8 mouse cellular contexts compared by ENCODE assay signal in the genomic region with DNA sequence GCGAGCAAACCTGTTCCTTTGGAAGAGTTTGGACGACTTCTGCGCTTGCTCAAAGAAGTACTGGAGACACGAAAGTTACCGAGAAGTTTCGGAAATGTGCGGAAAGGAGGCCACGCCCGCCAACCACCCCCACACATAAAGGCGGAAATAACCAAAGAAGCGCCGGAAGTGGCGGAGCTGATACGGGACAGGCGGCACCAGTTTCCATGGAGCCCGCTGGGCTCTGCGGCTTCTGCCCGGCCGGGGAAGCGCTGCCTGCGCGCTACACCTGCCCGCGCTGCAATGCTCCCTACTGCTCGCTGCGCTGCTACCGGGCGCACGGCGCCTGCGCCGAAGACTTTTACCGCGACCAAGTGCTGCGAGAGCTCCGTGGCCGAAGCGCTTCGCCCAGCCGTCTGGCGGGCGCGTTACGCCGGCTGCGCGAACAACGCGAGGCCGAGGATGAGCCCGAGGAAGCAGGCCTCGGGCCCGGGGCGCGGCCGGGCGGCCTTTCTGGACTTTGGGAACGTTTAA. TPM values are rescaled to one million over a fixed set of nuclear protein-coding genes. Genes with fewer than 3 reads are reported as not detected.
DNase-seq lines count a peak whose midpoint lies in the region; ATAC-seq lines count a peak whose summit lies in the region.

Gene Znhit2, plus strand, starts transcription at position 172 of the 513 bp plus-strand sequence.

- no peaks in the 10 kb centered on the region for H3K9me3 ChIP-seq in megakaryocyte, embryonic 14.5 days

- peak; percentile 83 for ATAC-seq in activated CD4-positive, CD25-positive, alpha-beta regulatory T cell, adult 4 months
- ATAC-seq in common myeloid progenitor, adult 5-6 weeks (replicated peaks; ENCODE audit: low read depth, poor library complexity, severe bottlenecking): peak; percentile 74

- H3K36me3 ChIP-seq in megakaryocyte, embryonic 14.5 days (replicated peaks; ENCODE audit: low read length): peaks cover 25% of the 10 kb centered on the region

- H3K27me3 ChIP-seq in megakaryocyte, embryonic 14.5 days (replicated peaks): no peaks in the 10 kb centered on the region

- DNase-seq in gastrocnemius, adult 8-10 months (ENCODE audit: low spot score in 2 of 2): peak; percentile 93
- DNase-seq in hindlimb bud, embryonic 11.5 days (ENCODE audit: extremely low spot score, low read depth, low spot score): peak; percentile 83
- DNase-seq in left cerebral cortex, adult 8-10 months (ENCODE audit: low spot score in 2 of 2): peak; percentile 83 to 92
- DNase-seq in right cerebral cortex, postnatal 25 days: peak; percentile 92
- DNase-seq in urinary bladder, postnatal 4 days (ENCODE audit: low spot score in 2 of 2): peak; percentile 91

- H3K4me3 ChIP-seq in megakaryocyte, embryonic 14.5 days (replicated peaks): peak within 1 kb of the TSS; percentile 97

- peaks cover 59% of the 10 kb centered on the region for H3K4me1 ChIP-seq in megakaryocyte, embryonic 14.5 days

RNA-seq across cellular contexts. Expression of gene Znhit2, which starts in this region (rescaled TPM):
- 10 to 100 TPM; 10.3 to 11.0 TPM for polyA plus RNA-seq in activated CD4-positive, CD25-positive, alpha-beta regulatory T cell, adult 4 months (2017; shearing (Covaris generic))
- total RNA-seq in common myeloid progenitor, adult 5-6 weeks (2017): 10.3 and 11.6 TPM in 2 replicates
- total RNA-seq in gastrocnemius, adult 8-10 months (2022): 10 to 100 TPM; 10.2 to 11.3 (median 11.0) TPM
- total RNA-seq in left cerebral cortex, adult 8-10 months (2022): 10 to 100 TPM; 33.0 to 38.8 (median 37.3) TPM
- 39.7 and 64.8 TPM in 2 replicates for polyA plus RNA-seq in megakaryocyte, embryonic 14.5 days (2012; ENCODE audit: insufficient read depth, low replicate concordance)

Comparison
In these comparisons a context has a peak if more than half of its experiments do, and no peak if none do; other contexts are left out.
1. Peak in every context shown above with its lines: DNase-seq, ATAC-seq and H3K4me3 ChIP-seq.